Mouse (Mus musculus) embryonic facial prominence, embryonic 12.5 days (tissue): ENCODE measurements around the gene Ppp1r36. TPM values are rescaled to one million over a fixed set of nuclear protein-coding genes. Genes with fewer than 3 reads are reported as not detected.

Source experiments
- ATAC-seq: fragments of 200-750 bp; cut with Nextera tagmentation; 2 replicates; pipeline ENCODE4 v1.8.0; 2017; ENCODE audit not compliant: insufficient number of reproducible peaks, insufficient read depth, low FRiP score, low TSS enrichment
- H3K27ac ChIP-seq: fragments of 300-500 bp; sonication (generic); 2 replicates; pipeline ENCODE4 v1.5.1; 2016; ENCODE audit warnings: mild to moderate bottlenecking
- H3K27me3 ChIP-seq: fragments of 300-500 bp; sonication (generic); 2 replicates; pipeline ENCODE4 v1.6.1; 2016; ENCODE audit warnings: mild to moderate bottlenecking, moderate library complexity
- H3K36me3 ChIP-seq: fragments of 300-500 bp; sonication (generic); 2 replicates; pipeline ENCODE4 v1.6.1; 2016; ENCODE audit warnings: mild to moderate bottlenecking
- H3K4me1 ChIP-seq: fragments of 300-500 bp; sonication (generic); 2 replicates; pipeline ENCODE4 v1.6.1; 2016
- H3K4me2 ChIP-seq: fragments of 300-500 bp; sonication (generic); replicated peaks from 2 replicates; pipeline ENCODE4 v1.6.1; 2016; ENCODE audit warnings: mild to moderate bottlenecking, moderate library complexity
- H3K4me3 ChIP-seq: fragments of 300-500 bp; sonication (generic); 2 replicates; pipeline ENCODE4 v1.5.1; 2016; ENCODE audit warnings: mild to moderate bottlenecking
- H3K9ac ChIP-seq: fragments of 300-500 bp; sonication (generic); 2 replicates; pipeline ENCODE4 v1.6.1; 2016; ENCODE audit warnings: mild to moderate bottlenecking, moderate library complexity
- H3K9me3 ChIP-seq: fragments of 300-500 bp; sonication (generic); 2 replicates; pipeline ENCODE4 v1.6.1; 2016; ENCODE audit warnings: mild to moderate bottlenecking, moderate library complexity
- WGBS: fragments of 180-500 bp; shearing (Covaris S2); methylation state at CpG from one replicate; pipeline ENCODE4 v1.1.7; 2016; 5-methylcytosine and 5-hydroxymethylcytosine counted together
- polyA plus RNA-seq: library from polyadenylated mRNA; unstranded; fragments of >200 nt; fragmentation: Nextera tagmentation; extraction: Ambion mirVana; gene quantifications from 2 replicates; pipeline ENCODE4 v1.2.1, GENCODE M21; 2016

Ppp1r36 gene
- polyA plus RNA-seq, 1 experiment from 2014 or later: 2.1 TPM

GRCm38 (mm10) chr12:76375506-76375905 is 41.8 kb upstream of the Ppp1r36 start:
- no peak for ATAC-seq
- no peak overlapping the region for H3K4me2 ChIP-seq
- H3K9me3 ChIP-seq: no peaks in the 10 kb centered on the region
- peaks cover 19% of the 10 kb centered on the region for H3K4me1 ChIP-seq
- WGBS: 81% methylated on average over 3 of the region's 3 CpGs
- H3K4me3 ChIP-seq: no peak overlapping the region
- H3K27ac ChIP-seq: no peak overlapping the region
- no peaks in the 10 kb centered on the region for H3K27me3 ChIP-seq
- no peaks in the 10 kb centered on the region for H3K36me3 ChIP-seq
- no peak overlapping the region for H3K9ac ChIP-seq

GRCm38 (mm10) chr12:76376649-76377048 is 40.7 kb upstream of the Ppp1r36 start:
- no peak overlapping the region for H3K27ac ChIP-seq
- H3K4me2 ChIP-seq: no peak overlapping the region
- no peak for ATAC-seq
- H3K27me3 ChIP-seq: no peaks in the 10 kb centered on the region
- no peaks in the 10 kb centered on the region for H3K36me3 ChIP-seq
- H3K9me3 ChIP-seq: no peaks in the 10 kb centered on the region
- WGBS: 56% methylated on average over 7 of the region's 7 CpGs
- H3K4me1 ChIP-seq: peaks cover 17% of the 10 kb centered on the region
- H3K9ac ChIP-seq: no peak overlapping the region
- no peak overlapping the region for H3K4me3 ChIP-seq

GRCm38 (mm10) chr12:76377059-76377458 is 40.3 kb upstream of the Ppp1r36 start:
- H3K4me3 ChIP-seq: no peak overlapping the region
- peaks cover 13% of the 10 kb centered on the region for H3K4me1 ChIP-seq
- H3K36me3 ChIP-seq: no peaks in the 10 kb centered on the region
- H3K27me3 ChIP-seq: no peaks in the 10 kb centered on the region
- WGBS: 97% methylated on average over 6 of the region's 6 CpGs
- no peak overlapping the region for H3K4me2 ChIP-seq
- no peak for ATAC-seq
- H3K9ac ChIP-seq: no peak overlapping the region
- no peaks in the 10 kb centered on the region for H3K9me3 ChIP-seq
- no peak overlapping the region for H3K27ac ChIP-seq

- no peak for ATAC-seq
- no peak overlapping the region for H3K27ac ChIP-seq
- no peak overlapping the region for H3K9ac ChIP-seq
- H3K4me2 ChIP-seq: no peak overlapping the region
- 97% methylated on average over 3 of the region's 3 CpGs for WGBS
- H3K36me3 ChIP-seq: no peaks in the 10 kb centered on the region
- no peaks in the 10 kb centered on the region for H3K27me3 ChIP-seq
- H3K4me3 ChIP-seq: no peak overlapping the region
- H3K9me3 ChIP-seq: no peaks in the 10 kb centered on the region
- H3K4me1 ChIP-seq: peaks cover 6% of the 10 kb centered on the region
Observed at GRCm38 (mm10) chr12:76377726-76378125, 39.6 kb upstream of the Ppp1r36 start.

GRCm38 (mm10) chr12:76378556-76378955 is 38.8 kb upstream of the Ppp1r36 start:
- no peak overlapping the region for H3K9ac ChIP-seq
- H3K4me3 ChIP-seq: no peak overlapping the region
- no peaks in the 10 kb centered on the region for H3K27me3 ChIP-seq
- ATAC-seq: no peak
- no peaks in the 10 kb centered on the region for H3K36me3 ChIP-seq
- H3K4me1 ChIP-seq: peaks cover 3% of the 10 kb centered on the region; the same call in 1 of the 2 replicates
- no peaks in the 10 kb centered on the region for H3K9me3 ChIP-seq
- no peak overlapping the region for H3K4me2 ChIP-seq
- WGBS: 79% methylated on average over 5 of the region's 5 CpGs
- no peak overlapping the region for H3K27ac ChIP-seq

GRCm38 (mm10) chr12:76380151-76380550 is 37.2 kb upstream of the Ppp1r36 start:
- 89% methylated on average over 7 of the region's 7 CpGs for WGBS

GRCm38 (mm10) chr12:76385342-76385741 is 32.0 kb upstream of the Ppp1r36 start:
- no peak for ATAC-seq
- Histone ChIP-seq H3K4me1 (no peaks in the 10 kb centered on the region), H3K9me3 (no peaks in the 10 kb centered on the region), H3K27me3 (no peaks in the 10 kb centered on the region), H3K27ac (no peak overlapping the region), H3K36me3 (peaks cover 28% of the 10 kb centered on the region), H3K9ac (no peak overlapping the region), H3K4me2 (no peak overlapping the region), H3K4me3 (no peak overlapping the region)
- 91% methylated on average over 8 of the region's 8 CpGs for WGBS

More at GRCm38 (mm10) chr12:76380151-76380550, 37.2 kb upstream of the Ppp1r36 start:
- Histone ChIP-seq H3K27me3 (no peaks in the 10 kb centered on the region), H3K9me3 (no peaks in the 10 kb centered on the region), H3K9ac (no peak overlapping the region), H3K36me3 (peaks cover under 1% of the 10 kb centered on the region; the same call in 1 of the 2 replicates), H3K4me3 (no peak overlapping the region), H3K4me2 (no peak overlapping the region), H3K27ac (no peak overlapping the region), H3K4me1 (no peaks in the 10 kb centered on the region)
- ATAC-seq: no peak

- no peak overlapping the region for H3K4me3 ChIP-seq
- H3K27me3 ChIP-seq: no peaks in the 10 kb centered on the region
- no peaks in the 10 kb centered on the region for H3K4me1 ChIP-seq
- H3K9ac ChIP-seq: no peak overlapping the region
- H3K4me2 ChIP-seq: no peak overlapping the region
- H3K36me3 ChIP-seq: peaks cover 33% of the 10 kb centered on the region
- no peaks in the 10 kb centered on the region for H3K9me3 ChIP-seq
- ATAC-seq: no peak
- no peak overlapping the region for H3K27ac ChIP-seq
- 85% methylated on average over 11 of the region's 11 CpGs for WGBS
Observed at GRCm38 (mm10) chr12:76388794-76389193, 28.5 kb upstream of the Ppp1r36 start.

- H3K36me3 ChIP-seq: peaks cover 17% of the 10 kb centered on the region
- no peak overlapping the region for H3K27ac ChIP-seq
- H3K4me1 ChIP-seq: no peaks in the 10 kb centered on the region
- ATAC-seq: no peak
- H3K9me3 ChIP-seq: no peaks in the 10 kb centered on the region
- no peak overlapping the region for H3K4me2 ChIP-seq
- H3K9ac ChIP-seq: no peak overlapping the region
- 76% methylated on average over 3 of the region's 3 CpGs for WGBS
- H3K4me3 ChIP-seq: no peak overlapping the region
- H3K27me3 ChIP-seq: no peaks in the 10 kb centered on the region
Observed at GRCm38 (mm10) chr12:76391595-76392271, 25.6 kb upstream of the Ppp1r36 start.

GRCm38 (mm10) chr12:76392979-76393378 is 24.4 kb upstream of the Ppp1r36 start:
- Histone ChIP-seq H3K9ac (no peak overlapping the region), H3K4me1 (no peaks in the 10 kb centered on the region), H3K36me3 (peaks cover 13% of the 10 kb centered on the region; the same call in 1 of the 2 replicates), H3K27me3 (no peaks in the 10 kb centered on the region), H3K4me2 (no peak overlapping the region), H3K27ac (no peak overlapping the region), H3K9me3 (no peaks in the 10 kb centered on the region), H3K4me3 (no peak overlapping the region)
- WGBS: 80% methylated on average over 5 of the region's 5 CpGs
- ATAC-seq: no peak

- no peaks in the 10 kb centered on the region for H3K9me3 ChIP-seq
- H3K36me3 ChIP-seq: no peaks in the 10 kb centered on the region
- no peak overlapping the region for H3K27ac ChIP-seq
- 81% methylated on average over 5 of the region's 5 CpGs for WGBS
- ATAC-seq: no peak
- 0 out of 2 replicates have a peak, but pooled peaks cover 3% of the 10 kb centered on the region for H3K27me3 ChIP-seq
- no peak overlapping the region for H3K4me3 ChIP-seq
- no peaks in the 10 kb centered on the region for H3K4me1 ChIP-seq
- H3K4me2 ChIP-seq: no peak overlapping the region
- H3K9ac ChIP-seq: no peak overlapping the region
Observed at GRCm38 (mm10) chr12:76397281-76397680, 20.1 kb upstream of the Ppp1r36 start.

- Histone ChIP-seq H3K4me3 (no peak overlapping the region), H3K9me3 (no peaks in the 10 kb centered on the region), H3K9ac (no peak overlapping the region), H3K4me1 (peaks cover 21% of the 10 kb centered on the region), H3K4me2 (no peak overlapping the region), H3K27ac (no peak overlapping the region), H3K27me3 (peaks cover 29% of the 10 kb centered on the region), H3K36me3 (no peaks in the 10 kb centered on the region)
- WGBS: 48% methylated on average over 3 of the region's 3 CpGs
- no peak for ATAC-seq
Observed at GRCm38 (mm10) chr12:76401674-76402073, 15.7 kb upstream of the Ppp1r36 start.
